Mouse (Mus musculus): ENCODE measurements around the gene LTO1.

LTO1 gene

GRCm38 (mm10) chr7:144939344-144940002, 24.6 kb downstream of the LTO1 start, which contains the start of gene Ccnd1:
Ccnd1 (minus strand) TSS chr7:144939925.
- peak; percentile 69 for DNase-seq (ENCODE audit: low read depth, low spot score)

- DNase-seq (ENCODE audit: low read depth, low spot score): no peak
Observed at GRCm38 (mm10) chr7:144940003-144940571, 25.2 kb downstream of the LTO1 start.

DNA sequence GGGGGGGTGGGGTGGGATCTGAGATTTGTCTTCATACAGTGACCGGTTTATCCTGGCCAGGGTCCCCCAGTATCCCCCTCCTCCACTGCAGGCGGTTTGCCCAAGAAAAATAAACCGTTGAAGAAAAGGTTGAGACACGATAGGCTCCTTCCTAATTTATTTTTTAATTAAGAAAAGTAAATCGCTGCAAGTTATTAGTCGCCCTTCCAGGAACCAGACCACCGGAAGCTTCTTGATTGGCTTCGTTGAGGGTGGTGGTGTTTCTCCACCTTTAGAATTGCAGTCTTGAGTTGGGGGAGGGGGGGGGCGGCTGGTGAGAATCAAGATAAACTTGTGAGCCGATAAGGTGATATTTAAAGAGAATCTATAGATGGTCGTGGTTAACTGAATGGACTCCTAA, 25.7 kb downstream of the LTO1 start:
- no peak for DNase-seq (ENCODE audit: low read depth, low spot score)

GRCm38 (mm10) chr7:144941242-144941831, 26.4 kb downstream of the LTO1 start:
- peak; percentile 76 for DNase-seq (ENCODE audit: low read depth, low spot score)

DNA sequence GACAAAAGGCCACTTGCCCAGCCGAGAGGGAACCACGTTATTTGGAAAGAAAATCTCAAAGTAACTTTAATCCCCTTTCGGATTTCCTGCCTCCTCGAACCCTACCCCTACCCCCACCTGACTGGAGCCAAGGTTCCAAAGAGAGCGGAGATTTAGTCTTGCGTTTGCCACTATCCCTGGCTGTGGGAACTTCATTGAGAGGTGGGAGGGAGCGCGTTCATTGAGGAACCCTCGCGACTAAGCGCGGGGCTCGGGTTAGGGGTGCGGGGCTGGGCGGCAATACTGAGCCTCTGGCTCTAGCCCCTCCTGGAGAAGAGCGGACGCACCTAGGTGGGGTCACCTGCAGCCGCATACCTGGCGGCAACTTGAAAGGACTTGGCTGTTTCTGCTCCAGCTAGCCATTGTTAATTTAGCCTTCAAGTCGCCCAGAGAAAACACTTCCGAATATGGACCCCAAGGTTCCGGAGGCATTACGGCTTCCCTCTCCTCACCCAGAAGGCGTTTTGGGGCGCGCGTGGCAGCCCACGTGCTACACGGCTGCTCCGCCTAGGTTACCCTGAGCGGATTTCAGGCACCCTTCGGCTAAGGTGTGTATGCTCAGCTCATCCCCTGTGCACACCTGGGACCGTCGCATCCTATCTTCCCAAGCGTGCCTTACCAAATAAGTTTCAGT, 27.3 kb downstream of the LTO1 start:
- DNase-seq (ENCODE audit: low read depth, low spot score): no peak

DNA sequence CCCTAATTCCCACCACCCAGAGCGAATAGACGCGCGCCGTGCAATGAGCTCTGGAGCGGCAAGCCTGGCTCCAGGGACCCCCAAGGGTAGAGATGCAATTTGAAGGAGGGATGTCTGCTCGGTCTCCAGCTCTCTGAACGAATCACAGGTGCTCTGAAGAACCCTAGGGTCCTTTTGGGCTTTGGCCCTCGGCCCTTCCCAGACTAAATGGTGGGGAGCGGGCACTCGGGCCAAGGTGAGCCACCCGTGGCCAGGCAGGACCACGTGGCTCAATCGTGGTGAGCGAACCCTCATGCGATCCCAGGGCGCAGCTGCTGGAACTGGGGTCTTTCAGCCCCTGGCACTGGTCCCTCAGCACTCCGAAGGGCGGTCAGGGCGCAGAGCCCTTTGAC, 27.8 kb downstream of the LTO1 start:
- no peak for DNase-seq (ENCODE audit: low read depth, low spot score)

- DNase-seq (ENCODE audit: low read depth, low spot score): peak; percentile 83
Observed at GRCm38 (mm10) chr7:144943254-144943653, 28.4 kb downstream of the LTO1 start.

DNA sequence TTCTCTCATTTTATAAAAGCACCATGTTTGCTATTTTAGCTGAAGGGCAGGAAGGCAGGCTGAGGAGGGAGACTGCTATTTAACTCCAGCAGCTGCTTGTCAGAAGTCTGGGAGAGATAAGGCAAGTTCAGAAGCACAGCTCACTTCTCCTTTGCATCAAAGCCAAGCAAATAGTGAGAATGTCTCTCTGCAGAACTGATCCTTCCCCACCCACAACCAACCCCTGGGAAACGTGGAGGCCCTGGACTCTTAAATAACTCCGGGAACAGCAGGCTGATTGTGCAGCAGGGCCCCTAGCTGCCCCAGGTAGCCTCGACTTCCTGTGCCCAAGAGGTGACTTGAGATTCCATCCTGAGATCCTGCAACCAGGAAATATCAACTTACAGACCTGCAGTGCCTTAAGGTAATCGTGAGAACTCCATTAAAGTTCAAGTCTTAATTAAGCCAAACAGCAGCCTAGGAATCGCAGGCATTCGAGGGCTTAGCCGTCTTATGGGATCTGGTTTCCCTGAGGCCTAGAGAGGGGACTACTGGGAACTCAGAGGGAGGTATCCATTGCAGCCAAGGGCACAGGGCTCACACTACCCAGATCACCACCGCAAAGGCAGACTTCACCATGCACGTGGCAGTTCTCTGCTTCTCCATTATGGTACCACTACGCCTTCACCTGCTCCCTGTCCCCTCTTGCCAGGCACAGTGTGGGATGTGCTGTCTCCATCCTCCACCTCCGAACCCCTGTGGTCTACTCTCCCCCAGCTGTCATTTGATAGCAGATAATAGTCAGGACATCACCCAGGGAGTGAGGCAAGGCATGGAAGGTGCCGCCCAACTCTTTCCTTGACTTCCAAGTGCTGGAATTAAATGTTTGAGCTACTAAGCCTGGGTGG, 43.9 kb downstream of the LTO1 start:
- DNase-seq (ENCODE audit: low read depth, low spot score): no peak

- DNase-seq (ENCODE audit: low read depth, low spot score): no peak
Observed at GRCm38 (mm10) chr7:144963911-144964310, 49.0 kb downstream of the LTO1 start.

DNA sequence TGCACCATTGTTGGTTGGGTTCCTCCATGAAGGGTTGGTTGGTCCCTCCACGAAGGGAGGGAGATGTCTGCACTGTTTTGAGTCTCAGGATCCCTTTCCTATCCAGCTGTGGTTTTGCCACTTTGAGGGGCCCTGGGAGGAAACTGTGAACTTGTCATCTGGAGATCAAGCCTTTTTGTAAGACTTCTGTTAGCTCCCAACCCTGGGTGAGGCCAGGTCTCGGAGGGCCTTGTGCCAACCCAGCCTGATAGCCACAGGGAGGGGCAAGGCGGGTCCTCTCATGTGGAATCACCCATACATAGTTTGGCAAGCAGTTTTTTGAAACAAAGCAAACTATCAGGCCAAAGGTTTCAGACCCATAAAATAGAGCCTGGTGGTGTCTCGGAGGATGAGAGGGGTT, 49.4 kb downstream of the LTO1 start:
- DNase-seq (ENCODE audit: low read depth, low spot score): no peak

DNA sequence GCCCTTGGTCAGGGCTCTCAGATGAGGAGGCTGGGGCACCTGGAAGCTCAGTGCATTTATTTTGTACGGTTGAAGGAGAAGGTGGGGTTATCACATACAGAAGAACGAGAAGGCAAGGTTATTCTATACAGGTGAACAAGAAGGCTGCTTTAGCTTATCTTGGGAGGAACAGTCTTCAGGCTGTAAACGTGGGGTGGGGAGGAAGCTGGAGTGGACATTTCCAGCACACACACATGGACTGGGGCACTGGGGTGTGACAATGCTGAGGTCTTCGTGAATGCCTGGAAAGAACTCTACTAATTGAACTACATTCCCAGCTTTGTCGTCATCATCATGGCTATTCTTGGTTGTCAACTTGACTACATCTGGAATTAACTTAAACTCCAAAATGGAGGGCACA, 51.0 kb downstream of the LTO1 start:
- no peak for DNase-seq (ENCODE audit: low read depth, low spot score)

- peak; percentile 16 for DNase-seq (ENCODE audit: low read depth, low spot score)
Observed at GRCm38 (mm10) chr7:144970997-144971768, 56.3 kb downstream of the LTO1 start.

DNA sequence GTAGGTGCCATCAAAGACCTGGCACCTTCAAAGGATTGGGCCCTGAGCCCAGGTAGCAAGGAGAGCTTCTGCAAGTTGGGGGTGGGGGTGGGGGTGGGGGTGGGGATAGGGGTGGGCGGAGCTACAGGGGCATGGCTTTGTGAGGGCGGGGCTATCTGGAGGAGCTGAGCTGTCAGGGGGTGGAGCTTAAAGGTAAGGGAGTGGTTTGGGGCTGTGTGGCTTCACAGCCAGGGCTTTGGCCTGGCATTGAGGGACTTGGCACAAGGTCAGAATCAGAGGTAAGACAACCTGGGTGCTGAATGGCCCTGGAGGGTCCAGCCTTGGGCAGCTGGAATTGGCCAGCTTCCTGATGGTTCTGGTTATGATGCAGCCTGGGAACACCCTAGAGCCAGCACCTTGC, 56.9 kb downstream of the LTO1 start:
- DNase-seq (ENCODE audit: low read depth, low spot score): no peak

DNA sequence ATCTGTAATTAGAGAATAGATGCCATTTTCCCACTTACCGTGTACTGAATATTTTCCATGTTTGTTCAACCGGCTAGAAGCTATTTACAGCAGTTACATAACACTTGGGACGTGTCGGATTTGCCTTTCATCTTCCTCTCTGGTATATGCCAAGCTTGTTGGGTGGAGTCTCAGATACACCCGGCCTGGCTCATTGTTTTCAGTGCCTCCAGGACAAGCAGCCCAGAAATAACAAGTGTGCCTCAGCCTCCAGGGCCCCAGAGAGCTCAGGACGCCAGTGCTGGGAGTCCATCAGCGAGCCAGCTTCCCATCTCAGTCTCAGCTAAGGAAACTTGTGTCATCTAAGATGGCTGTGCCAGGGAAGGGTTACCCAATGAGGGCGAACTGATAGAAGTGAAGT, 58.6 kb downstream of the LTO1 start:
- peak; percentile 14 for DNase-seq (ENCODE audit: low read depth, low spot score)

GRCm38 (mm10) chr7:144977121-144977520, 62.2 kb downstream of the LTO1 start:
- DNase-seq (ENCODE audit: low read depth, low spot score): no peak

DNA sequence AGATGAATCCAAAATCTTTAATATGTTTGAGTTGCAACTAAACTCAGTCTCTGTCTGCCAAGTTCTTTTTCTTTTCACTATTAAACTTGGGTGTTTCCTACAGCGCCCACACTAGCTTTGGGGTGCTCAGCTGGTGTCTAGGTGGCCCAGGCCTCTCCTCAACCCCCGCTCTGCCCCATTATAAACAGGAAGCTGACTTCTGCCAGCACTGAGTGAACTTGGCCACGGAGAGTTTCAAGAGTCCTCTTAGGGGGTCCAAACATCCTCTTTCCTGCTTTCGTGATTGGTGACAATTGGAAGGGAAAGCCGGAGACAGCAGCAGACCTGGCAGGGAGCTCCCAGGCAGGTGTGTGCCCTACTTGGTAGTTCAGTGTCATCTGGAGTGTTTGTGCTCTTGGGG, 64.9 kb downstream of the LTO1 start:
- no peak for DNase-seq (ENCODE audit: low read depth, low spot score)
